Mouse (Mus musculus): ENCODE measurements around the gene Spata31d1d.
"Not testable (repeated sequence)": the region's sequence is repeated elsewhere in the genome, so short reads cannot be mapped to it uniquely, and the experiment has no call there.

Spata31d1d gene

DNA sequence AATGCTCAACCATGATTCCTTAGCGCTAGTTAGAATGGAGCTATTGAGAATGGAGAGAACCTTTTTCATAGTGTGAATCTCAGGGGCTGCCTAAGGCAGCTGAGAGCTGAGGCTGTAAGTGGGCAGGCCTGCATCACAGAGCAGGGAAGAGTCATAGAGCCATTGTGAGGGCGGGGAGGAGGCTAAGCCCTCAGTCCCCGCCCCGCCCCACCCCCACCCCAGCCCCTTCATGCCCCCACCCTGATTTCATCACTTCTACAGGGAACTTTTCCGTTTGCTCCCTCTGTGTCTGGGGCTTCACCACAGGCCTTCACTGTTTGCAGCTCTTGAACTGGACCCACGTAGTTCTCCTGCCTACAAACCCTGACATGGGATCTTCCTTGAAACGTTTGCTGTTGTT lies at the start of gene Spata31d1d:
Gene Spata31d1d, minus strand, starts transcription at position 101 of the 400 bp plus-strand sequence.
- DNase-seq, result no peak

DNA sequence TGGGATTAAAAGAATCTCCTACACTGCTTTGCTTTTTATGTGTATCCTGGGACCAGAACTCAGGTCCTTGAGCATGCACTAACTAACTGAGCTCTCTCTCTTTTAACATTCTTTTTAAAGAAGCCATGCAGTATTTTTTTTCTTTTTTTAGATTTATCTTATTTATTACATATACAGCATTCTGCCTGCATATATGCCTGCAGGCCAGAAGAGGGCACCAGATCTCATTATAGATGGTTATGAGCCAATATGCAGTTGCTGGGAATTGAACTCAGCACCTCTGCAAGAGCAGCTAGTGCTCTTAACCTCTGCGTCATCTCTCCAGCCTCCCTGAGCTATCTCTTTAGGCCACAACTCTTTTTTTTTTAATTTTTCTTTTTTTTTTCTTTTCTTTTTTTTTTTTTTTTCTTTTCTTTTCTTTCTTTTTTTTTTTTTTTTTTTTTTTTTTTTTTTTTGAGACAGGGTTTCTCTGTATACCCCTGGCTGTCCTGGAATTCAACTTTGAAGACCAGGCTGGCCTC lies 48.3 kb upstream of the Spata31d1d start:
- DNase-seq, result not testable (repeated sequence)

DNA sequence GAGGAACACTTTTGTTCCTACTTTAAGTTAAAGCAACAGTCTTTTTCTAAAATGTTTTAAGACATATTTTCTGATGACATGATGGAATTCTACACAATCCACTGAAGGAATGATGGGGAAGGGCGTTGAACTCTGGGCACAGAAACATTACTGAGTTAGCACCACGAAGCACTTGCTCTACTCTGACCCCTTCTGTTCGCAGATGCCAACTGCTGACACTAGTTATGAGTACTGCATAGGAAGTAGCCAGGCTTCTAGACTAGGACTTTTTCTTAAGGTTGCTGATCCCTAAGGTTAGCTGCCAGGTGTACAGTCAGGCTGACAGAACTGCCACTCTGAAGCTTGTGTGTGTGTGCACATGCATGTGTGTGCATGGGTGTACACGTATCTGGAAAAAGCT lies 47.7 kb upstream of the Spata31d1d start:
- DNase-seq, result no peak

DNA sequence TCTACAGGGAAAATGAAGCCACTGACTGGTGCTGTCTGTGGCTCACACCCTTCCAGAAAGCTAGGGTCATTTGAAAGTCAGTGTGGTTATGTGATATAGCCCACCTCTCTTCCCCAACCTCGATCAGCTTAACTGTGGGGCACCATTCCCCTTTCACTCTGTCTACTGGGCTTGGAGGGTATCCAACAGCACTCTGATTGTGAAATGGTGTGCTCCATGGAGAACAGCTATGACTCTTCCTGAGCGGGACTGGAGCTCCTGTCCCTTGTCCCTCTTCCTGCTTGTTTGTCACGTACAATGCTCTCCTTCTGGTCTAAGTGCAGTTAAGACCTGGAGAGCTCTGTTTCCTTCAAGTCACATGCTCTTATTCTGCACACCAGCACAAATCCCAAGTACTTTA lies 43.6 kb upstream of the Spata31d1d start:
- no peak for DNase-seq

DNA sequence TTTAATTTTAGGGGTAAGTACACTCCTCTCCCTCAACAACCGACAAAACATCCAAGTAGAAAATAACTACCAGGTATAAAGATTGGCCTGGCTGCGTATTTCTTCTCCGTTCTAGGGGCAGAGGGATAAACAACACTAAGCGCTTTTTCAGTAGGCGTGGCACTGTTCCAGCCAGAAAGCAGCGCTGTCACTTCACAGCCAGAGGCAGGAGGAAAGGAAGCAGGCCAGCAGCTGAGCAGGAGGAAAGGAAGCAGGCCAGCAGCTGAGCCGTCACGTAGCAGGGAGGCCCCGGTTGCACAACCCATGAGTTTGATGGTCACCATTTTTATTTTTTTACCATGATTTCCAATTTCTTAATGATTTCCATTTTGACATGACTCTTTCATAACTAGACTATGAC lies 39.7 kb upstream of the Spata31d1d start:
- DNase-seq, result peak; percentile 18 to 32

DNA sequence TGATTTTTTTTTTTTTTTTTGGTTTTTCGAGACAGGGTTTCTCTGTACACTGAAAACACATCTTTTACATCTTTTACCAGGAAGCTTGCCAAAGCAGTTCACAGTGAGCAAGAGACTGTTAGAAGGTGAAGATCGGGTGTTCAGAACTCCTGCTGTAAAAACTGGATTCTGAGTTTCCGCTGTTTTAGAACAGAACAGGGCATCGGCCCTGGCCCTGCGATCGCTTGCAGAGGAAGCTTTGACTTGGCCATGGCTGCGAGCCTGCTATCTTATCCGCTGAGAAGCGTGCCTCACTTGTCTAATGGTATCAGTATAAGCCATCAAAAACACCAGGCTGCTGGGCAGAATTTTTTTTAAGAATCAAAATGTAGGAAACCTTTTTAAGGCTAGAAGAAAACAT lies 39.3 kb upstream of the Spata31d1d start:
- no peak for DNase-seq

DNA sequence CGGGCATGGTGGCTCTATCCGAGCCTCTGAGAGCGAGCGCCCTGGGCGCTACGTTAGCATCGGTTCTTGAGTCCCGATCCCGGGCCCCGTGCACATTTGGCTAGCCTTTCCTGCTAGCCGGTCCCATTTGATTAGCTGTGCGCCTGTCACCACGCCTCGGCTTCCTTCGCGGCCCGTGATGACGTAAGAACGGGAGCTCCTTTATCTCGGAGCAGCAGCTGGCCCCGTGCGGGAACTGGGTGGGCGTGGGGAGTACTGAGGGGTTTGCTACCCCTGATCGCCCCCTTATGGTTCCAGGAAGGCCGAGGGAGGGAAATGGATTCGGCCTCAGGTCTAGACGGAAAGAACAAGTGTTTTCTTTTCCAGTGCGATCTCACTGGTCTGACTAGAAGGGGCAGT lies 38.6 kb upstream of the Spata31d1d start:
- DNase-seq, result peak; percentile 70 to 74

DNA sequence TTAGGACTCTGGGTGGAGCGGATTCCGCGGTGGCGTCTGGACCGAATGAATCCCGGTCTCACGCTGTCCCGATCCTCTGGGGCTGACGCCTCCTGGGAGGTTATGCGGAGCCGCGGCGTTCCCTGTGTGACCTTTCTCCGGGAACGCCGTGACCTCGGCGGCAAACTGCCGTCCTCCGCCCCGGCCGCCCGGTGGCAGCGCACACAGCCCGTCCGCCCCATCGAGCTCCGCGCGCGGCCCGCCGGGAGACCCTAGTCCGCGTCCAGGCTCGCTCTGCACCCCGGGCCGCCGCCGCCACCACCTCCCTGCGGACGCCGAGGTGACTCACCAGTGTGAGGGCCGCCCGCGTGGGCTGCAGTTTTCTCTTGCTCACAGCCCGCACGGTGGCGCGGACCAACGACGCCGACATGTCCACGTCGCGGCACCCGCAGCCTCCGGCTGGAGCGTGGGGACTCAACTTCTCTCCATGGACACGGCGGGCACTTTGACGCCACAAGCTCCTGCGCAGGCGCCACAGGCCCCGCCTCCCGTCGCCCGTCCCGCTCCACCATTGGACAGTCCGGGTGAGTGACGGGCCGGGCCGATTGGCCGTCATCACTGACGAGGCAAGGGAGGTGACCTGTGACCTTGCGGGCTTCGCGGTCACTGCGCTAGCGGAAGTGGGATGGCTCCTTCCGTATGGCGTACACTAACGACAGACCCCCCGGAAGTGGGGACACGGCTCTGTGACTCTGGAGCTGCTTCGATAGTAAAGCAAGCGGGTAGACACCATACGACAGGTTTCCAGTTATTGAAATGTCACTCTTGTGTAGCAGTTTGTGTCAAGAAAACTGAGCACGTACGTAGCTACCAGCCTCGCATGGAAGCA lies 38.0 kb upstream of the Spata31d1d start, which contains the start of gene Isca1:
Gene Isca1, minus strand, starts transcription at position 515 of the 868 bp plus-strand sequence.
- DNase-seq, result peak; percentile 98 to 99

DNA sequence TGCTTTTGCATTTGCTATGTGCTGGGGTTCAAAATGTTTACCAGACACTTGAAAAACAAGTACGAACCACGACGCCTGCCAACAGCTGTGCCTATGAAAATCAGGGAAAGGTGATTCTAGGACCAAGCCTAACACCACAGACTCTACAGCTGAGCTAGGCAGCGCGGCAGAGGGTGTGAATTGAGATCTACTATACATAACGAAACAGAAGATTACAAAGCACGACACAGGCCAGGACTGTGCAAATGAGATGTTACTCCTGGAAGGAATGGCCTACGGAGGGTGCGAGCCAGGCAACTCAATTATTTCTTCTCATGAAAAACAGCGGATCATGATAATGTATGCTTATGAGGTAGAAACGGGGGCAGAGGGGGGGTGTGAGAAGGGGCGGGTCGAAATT lies 37.0 kb upstream of the Spata31d1d start:
- no peak for DNase-seq

DNA sequence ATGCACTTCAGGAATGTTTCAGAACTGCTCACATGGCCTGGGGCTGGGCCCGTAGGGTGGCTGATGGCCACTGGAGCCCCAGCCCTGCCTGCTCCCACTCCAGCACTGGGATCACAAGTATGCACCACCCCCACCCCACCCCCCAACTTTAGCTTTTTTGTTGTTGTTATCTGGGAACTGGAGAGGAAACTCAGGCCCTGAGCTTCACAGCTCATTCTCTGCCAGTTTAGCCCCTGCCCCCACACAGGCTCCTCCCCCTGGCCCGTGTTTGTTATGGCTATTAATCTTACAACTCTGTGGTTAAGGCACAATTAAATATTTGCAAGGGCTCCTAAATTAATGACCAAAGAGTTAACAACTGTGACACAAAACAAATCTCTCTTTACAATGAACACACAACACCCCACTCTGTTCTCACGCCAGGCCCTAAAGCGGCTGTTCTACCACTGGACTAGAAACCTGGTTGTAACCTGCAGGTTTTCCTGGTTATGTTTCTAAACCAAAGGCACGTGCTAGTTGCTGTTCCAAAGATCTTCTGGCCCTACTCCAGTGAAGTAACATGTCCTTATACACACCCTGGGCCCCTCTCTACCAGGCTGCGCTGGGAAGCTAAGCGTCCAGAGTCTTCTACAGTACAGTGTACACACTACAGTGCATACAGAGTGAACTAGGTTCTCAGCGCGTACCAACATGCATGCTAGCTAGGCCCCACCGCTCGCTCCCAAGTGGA lies 35.4 kb upstream of the Spata31d1d start:
- no peak for DNase-seq

DNA sequence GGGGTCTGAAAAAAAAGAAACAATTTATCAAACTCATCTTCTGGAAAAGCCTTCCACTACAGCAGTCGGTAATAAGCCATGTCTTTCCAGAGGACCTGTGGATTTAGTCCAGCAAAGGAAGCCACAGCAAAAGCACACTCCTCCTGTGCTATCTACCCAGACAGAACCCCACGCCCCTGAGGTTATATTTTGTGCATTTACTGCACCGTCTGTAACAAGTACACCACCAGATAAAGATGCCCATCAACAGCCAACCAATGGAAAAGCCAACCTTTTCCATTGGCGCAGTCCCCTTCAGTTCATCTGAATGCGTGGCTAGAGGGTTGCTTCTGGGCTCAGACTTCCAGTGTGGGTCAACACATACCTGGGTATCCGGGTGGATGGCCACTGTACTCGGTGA lies 31.2 kb upstream of the Spata31d1d start:
- no peak for DNase-seq

DNA sequence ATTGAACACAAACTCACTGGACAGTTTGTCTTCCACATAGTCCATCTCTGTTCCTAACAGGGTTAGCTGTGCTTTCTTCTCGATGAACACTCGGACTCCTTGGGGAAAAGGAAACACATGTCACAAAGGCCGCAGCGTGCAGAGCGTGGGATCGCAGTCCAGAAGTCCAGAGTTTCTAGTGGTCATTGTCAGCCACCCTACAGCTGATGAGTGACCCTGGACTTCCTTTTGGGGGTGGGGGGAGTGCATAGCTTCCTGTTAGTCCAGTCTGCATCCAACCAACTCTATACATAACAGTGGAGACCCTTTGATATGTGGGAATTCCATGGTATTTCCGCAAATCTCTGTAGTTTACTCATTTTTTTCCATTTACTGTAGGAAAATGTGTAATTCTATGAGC lies 25.4 kb upstream of the Spata31d1d start:
- no peak for DNase-seq

DNA sequence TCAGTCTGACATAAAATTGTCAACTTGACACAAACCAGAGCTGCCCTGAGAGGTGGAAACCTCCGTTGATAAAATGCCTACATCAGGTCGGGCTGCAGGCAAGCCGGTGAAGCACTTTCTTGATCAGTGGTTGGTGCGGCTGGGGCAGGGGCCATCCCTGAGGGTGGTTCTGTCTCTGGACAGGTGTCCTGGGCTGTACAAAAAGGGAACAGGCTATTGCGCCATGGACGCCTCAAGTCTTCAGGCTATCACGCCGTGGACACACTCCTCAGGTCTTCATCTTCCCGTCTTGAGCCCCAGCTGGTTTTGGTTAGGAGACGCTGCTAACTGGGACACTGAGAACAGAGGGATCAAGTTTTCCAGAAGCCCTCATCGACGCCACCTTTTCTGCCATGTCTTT lies 18.8 kb upstream of the Spata31d1d start:
- no peak for DNase-seq

DNA sequence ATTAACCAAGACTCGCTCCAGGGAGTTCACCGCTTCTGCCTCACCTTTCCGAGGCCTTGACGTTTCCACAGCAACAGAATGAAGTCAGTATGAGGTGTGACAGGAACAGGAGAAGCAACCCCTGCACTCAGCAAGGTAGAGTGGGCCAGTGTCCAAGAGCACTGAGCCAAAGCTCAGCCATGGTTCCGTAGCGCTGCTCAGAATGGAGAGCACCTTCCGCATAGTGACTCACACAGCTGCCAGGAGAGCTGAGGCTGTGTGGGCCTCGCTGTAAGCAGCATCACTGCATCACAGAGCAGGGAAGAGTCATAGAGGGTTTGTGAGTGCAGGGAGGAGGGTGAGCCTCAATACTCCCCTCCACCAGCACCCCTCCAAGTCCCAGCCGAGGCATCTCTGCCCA lies 15.2 kb upstream of the Spata31d1d start, which contains the start of gene 1700014D04Rik:
Gene 1700014D04Rik, minus strand, starts transcription at position 42 of the 400 bp plus-strand sequence.
- DNase-seq, result no peak

DNA sequence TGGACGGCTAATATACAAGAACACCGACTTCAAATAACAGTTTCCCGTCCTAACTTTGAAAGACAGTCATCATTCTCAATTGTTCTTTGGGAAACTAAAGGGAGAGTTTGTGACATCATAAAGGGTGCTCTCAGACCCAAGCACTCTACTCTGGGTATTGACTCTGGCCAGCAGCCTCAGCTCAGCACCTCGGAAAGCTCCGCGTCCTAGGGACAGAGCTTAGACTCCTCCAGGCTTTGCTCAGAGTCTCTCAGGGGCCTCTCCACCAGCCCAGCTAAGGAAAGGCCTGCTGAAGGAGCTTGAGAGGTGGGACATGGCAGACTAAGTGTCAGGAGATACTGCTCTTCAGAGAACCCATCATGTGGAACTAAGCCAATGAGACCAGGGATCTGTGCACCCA lies 14.6 kb upstream of the Spata31d1d start:
- DNase-seq, result no peak

DNA sequence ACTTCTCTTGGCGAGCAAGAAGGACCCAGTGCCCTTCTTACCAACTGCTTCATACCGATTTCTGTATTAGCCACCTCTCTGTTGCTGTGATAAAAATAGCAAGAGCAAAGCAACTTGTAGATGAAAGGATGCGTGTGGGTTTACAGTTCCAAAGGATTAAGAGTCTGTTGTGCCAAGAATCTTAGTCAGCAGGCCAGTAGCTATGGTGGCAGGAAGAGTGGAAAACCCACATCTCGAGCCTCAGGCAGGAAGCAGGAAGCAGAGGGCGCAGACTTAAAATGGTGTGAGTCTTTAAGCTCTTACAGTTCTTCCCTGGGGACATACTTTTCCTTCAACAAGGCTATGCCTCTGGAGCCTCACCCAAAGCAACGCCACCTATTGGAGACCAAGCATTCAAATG lies 13.9 kb upstream of the Spata31d1d start:
- DNase-seq, result no peak

DNA sequence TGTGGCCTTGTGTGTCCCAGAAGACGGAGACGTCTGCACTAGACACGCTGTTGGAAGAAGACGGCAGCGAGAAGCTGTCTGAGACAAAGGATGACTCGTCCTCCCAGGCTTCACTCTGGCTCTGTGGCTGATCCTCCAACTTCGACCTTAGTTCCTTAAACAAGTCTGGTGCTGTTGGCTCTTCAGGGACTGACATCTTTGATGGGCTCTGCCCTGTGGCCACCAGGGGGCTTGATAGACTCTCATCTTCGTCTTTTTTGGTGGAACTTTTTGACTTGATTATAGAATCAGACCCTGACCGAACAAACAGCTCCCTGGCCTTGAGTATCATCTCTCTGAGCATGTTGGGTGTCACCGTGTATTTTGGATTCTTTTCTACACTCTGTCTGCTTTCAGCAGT lies 10.1 kb upstream of the Spata31d1d start:
- DNase-seq, result peak in 1 of 2 experiments; percentile 11

DNA sequence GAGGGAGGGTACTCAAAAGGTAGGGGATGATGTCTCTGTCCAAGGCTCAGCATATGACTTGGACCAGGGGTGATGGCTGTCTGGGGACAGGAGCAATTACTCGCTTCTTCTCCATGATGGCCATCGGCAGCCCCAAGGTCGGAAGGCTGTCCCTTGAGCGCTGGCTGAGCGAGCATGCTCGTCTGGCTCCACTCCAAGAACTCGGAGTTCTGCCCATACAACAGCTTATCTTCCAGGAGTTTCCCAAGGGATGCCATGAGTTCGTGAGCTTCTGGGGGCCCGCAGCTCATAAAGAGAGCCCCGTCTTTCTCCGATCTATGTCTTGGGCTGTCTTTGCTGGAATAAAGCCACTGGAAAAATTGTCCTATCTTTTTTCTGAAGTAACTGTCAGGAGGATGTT lies 9.5 kb upstream of the Spata31d1d start:
- no peak for DNase-seq

DNA sequence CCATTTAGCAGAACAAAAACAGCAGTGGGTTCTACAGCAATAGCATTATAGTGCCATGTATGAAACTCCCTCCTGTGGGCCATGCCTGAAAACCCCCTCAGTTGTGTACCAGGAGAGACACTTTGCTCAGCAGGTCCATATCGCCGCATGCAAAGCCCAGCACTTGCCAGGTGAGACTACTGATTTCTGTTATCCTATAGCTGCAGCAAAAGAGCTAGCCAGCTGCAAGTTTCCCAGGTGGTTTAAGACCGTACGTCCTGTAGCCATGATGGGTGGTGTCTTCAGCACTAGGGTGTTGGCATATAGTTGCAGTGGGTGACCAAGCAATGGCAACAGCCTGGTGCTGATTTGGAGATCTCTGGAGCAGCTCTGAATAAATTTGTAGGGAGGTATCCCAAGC lies 7.8 kb upstream of the Spata31d1d start:
- no peak for DNase-seq

DNA sequence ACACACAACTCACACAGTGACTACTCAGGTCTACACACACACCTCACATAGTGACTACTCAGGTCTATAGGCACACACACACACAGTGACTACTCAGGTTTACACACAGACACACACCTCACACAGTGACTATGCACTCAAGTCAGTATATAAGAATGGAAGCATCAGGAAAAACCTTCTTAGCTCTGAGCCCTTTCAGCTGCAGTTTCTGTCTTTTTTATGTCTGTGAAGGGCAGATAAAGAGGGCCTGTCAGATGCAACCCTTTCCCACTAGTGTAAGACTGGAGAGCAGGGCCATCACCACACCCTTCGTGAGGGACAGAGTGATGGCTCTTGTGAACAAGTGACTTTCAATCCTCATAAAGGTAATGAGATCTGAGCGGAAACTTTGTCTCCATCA lies 6.9 kb upstream of the Spata31d1d start:
- DNase-seq, result no peak

DNA sequence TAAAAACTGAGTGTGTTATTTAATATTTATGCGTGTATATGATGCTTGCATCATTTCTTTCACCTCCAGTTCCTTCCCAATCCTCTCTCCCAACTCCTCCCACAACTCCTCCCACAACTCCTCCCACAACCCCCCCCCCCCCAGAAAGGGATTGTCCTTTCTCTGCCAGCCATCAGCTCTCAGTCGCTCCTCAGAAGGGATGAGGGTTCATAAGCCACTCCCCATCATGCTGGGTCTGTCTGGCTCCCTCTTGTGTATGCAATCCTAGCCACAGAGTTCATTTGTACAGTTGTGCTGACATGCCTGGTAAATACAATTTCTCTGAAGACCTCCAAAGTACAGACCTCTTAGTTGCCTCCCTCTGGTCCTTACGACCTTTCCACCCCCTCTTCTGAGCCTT lies 3.6 kb upstream of the Spata31d1d start:
- DNase-seq, result no peak

DNA sequence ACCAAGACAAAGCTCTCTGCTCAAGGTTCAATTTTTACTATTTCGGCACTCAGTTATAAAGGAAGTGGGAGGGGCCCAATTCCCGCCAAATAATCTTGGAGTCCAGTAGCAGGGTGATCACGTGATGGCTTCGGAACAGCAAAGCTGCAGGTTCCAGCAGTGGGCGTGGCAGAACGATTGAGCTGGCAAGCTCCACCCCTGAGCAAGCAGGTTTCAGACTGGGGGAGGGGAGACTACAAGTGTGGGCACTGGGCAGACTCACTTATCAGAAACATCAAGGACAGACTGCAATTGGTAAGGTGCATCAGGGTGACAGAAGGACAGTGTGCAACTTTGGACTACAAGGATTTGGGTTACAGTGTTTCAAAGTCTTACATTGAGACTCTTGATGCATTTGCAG lies 2.8 kb upstream of the Spata31d1d start:
- DNase-seq, result not testable (repeated sequence)

DNA sequence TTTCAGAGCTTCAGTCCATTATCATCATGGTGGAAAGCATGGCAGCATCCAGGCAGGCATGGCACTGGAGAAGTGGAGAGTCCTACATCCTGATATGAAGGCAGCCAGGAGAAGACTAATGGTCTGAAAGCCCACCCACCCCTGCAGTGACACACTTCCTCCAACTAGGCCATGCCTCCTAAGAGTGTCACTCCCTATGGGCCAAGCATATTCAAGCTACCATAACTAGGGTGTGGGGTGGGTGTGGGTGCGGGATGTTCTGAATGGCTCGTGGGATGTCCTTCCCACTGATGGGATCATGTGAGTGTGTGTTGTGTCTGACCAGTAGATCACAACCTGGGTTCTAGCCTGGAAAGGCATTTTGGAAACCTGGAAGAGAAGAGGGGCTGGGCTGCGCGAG lies 2.4 kb upstream of the Spata31d1d start:
- no peak for DNase-seq

Data from spleen, adult 18-20 months (tissue).